Mouse (Mus musculus): Measurements from ENCODE around the gene Arl6ip6.

The Arl6ip6 gene

DNA sequence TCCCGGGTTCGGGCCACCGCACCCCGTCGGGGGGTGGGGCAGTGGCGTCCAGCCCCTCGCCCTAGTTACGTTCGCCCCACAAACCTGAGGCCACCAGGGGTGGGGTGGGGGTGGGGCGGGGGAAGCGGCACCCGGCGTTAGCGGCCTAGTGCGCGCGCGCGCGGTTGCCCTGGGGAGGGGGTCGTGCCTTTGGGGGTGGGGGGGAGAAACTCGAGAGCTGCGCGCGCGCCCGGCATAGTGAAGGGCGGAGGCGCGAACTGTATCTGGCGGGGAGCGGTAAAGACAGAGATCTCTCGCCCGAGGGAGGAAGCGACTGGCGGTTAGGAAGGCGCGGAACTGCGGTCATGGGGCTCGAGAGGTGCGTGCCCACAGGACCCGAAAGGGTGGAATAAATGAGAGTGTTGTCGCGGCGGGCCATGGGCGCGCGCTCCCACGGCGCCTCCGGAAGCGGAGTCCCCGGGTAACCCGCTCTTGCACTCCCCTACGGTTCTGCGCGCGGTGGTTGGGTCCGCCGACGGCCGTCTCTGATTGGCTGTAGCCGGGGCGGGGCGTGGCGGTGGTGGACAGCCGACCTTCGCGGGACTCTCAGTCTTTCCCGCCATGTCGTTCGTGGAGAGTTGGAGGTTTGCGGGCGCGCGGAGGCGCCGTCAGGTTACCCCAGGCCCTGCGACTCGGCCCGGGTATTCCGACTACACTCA is at the start of gene Arl6ip6:
TSS of gene Arl6ip6 (plus strand) at position 204 of the 698 bp plus-strand sequence.
- DNase-seq, result peak; percentile 99

DNA sequence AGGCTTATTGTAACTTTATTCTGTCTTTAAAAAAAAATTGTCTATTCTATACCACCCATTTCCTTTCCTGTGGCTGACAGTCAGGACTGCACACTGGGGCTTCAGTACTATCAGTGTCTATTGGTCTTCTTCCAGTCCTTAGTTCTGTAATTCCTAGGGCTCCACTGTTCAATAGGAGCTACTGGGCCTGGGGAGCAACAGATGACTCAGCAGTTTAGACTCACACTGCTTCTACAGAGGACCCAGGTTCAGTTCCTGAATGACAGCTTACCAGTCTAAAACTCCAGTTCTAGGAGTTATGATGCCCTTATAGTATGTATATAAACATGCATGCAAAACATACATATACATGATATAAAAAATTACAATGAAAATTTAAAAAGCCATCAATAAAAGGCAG is 44.7 kb upstream of the Arl6ip6 start:
- DNase-seq, result no peak

DNA sequence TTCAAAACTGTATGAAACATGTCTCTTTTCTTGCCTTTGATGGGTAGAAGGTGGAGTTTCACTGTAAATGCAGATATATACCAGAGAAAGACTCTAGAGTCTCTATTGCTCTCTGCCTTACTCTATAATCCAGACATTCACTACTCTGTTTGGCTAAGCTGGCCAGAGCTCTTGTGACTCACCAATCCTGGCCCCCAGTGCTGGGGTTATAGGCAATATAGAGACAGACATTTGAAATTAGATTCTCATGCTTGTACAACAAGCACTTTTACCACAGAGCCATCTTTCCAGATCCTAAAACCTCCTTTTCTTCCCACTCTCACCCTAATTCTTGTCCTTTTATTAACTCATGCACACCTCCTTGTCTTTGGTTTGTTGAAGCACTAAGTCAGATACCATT is 17.6 kb upstream of the Arl6ip6 start:
- DNase-seq, result no peak

DNA sequence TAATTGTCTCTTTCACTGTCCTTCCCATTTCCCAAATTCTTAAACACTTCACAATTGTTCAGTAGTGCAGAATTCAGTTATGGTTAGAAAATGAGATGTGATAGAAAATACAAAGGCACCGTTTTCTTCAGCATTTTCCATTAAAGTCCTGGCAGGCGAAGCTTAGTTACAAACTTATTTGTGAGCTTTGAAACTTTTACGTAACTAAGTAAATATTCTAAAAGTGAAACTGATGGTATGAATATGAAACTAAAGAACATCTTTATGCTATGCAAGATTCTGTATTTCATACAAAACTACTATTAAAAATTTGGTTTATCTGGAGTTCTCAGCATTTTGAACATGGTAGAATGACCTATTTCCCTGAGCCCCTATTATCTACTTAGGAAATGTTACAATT is 12.6 kb upstream of the Arl6ip6 start:
- no peak for DNase-seq

DNA sequence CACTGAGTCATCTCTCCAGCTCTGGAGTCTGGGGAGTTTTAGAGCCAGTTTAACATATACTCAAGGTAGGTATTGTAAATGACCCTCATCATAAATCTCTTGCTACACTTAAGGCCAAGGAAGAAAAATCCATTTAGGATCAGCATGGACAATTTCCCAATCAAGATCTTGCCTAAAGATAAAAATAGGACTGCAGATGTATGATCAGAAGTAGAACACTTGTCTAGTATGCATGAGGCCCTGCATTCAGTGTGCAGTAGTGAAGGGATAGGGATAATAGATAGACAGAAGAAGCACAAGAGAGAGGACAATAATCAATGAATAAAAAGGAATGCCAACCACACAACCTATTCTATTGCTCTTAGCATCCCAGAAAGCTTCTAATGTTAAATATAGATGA is 11.7 kb upstream of the Arl6ip6 start:
- DNase-seq, result no peak

DNA sequence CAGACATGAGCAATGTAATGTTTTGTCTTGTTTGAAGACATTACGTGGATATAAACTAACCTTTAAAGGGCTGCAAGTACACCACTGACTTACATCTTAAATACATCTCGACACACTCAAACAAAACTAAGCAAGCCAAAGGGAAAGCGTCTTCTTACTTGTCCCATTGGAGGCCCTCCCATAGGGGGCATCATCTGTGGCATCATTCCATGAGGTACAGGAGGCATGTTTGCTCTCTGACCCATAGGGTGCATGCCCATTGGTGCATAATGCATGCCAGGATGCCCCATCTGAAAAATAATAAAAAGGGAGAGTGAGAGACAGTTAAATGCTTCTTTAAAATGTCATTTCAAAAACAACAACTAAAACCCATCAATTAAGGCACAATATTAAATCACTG is 1.7 kb upstream of the Arl6ip6 start:
- DNase-seq, result peak; percentile 31 to 58

DNA sequence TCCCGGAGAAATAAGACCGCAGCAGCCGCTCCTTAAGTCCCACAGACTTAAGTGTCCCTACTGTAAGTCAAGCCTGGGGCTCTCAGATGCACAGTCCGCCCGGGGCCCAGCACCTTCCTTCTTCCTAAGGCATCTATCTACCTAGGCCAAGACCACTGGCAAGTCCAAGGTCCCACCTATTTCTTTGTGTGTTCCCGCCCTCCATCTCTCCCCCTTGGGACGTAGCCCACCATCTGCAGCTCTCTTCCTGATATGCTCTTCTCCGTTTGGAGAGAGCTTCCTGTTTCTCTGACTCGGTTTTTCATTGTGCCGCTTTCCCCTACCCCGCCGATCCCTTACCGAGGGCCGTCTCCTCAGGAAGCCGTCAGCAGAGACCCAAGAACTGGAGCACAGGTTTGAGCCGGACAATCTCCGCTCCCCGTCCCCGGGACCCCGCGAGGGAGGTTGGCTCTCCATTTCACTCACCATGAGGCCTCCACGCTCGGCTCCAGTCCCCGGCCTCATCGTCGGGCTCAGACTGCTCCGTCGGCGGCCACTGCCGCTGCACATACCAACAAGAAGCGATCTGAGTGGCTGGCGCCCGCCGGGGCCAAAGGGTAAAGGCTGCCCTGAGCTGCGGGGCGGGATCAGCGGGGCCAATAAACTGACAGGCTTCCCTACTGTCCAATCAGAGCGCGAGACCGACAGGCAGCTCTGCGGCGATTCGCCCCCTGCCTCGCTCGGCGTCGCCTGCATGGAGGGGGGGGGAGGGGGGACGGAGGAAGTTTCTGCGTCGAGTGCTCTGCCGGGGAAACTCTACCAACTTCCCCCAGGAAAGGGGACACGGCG is 628 bp upstream of the Arl6ip6 start, which contains the start of gene Prpf40a:
TSS of gene Prpf40a (minus strand) at position 601 of the 828 bp plus-strand sequence.
- DNase-seq, result peak; percentile 100

DNA sequence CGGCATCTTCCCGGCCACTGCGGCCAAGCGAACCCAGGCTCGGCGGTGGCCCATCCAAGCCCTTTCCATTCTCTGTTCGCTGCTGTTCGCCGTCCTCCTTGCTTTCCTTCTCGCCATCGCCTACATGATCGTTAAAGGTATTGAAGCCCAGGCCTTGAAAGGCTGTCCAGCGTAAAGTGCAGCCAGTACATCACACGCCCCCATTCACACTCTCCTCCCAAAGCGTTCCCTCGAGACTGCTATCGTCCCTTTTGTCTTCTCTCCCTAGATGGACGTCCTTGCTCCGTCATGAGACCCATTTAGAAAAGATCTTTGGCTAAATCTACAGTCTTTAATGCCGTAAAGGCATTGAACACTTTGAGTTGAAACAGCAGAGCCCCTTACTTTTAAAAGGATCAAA is 860 bp downstream of the Arl6ip6 start:
- DNase-seq, result no peak

DNA sequence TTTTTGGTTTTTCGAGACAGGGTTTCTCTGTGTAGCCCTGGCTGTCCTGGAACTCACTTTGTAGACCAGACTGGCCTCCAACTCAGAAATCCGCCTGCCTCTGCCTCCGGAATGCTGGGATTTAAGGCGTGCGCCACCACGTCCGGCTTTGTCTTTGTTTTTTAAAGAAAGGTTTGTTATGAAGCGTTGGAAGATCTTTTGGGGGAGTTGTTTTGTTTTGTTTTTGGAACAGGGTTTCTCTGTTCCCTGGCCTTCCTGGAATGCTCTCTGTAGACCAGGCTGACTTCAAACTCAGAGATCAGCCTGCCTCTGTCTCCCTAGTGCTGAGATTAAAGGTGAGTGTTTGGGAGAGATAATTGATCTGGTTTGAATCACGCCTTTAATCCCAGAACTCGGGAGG is 4.9 kb downstream of the Arl6ip6 start:
- DNase-seq, result no peak

DNA sequence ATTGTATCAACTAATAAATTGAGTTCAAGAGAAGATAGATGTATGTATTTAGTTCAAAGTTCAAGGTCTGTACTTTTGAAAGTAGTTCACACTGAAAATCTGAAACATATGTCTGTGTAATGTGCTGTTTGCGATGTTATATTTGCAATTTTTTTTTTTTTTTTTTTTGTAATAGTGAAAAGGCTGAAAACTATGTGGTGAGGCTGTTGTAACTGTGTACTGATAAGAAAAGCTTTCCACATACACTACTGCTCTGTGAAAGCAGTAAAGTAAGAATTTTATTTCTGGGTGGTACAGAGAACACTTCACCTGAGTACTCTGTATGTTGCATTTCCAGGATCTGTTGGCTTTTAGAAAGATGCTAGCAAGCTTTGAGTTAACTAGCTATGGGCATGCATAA is 7.7 kb downstream of the Arl6ip6 start:
- no peak for DNase-seq

DNA sequence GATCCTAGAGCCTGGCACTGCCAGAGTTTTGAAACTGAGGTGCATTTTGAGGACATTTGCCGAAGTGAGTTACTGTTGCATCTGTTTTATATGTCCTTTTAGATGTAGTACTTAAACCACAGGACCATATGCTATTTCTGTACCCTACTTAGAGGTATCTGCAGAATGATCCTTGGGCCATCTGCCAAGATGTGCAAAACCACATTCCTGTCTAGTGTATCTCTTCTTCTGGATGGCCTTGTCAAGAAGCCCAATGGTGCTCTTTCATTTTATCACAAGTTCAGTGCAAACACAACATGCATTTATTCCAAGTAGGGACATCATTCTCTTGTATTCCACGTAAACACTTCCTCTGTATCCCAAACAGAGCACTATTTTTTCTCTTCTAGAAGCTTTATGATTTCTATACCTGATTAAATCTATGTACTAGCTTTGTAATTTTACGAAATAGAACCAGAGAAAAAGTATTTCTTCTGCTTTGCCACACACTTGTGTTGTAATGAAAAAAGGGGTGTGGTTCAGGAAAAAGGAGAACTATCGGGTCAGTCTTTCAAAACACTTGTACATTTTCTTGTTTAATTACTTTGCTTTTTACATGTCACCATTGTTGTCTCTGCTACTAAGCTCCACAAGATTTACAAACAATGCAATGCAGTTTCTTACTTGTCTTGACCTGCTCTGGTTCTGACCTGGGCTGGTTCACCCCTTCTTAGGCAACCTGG is 8.8 kb downstream of the Arl6ip6 start:
- no peak for DNase-seq

DNA sequence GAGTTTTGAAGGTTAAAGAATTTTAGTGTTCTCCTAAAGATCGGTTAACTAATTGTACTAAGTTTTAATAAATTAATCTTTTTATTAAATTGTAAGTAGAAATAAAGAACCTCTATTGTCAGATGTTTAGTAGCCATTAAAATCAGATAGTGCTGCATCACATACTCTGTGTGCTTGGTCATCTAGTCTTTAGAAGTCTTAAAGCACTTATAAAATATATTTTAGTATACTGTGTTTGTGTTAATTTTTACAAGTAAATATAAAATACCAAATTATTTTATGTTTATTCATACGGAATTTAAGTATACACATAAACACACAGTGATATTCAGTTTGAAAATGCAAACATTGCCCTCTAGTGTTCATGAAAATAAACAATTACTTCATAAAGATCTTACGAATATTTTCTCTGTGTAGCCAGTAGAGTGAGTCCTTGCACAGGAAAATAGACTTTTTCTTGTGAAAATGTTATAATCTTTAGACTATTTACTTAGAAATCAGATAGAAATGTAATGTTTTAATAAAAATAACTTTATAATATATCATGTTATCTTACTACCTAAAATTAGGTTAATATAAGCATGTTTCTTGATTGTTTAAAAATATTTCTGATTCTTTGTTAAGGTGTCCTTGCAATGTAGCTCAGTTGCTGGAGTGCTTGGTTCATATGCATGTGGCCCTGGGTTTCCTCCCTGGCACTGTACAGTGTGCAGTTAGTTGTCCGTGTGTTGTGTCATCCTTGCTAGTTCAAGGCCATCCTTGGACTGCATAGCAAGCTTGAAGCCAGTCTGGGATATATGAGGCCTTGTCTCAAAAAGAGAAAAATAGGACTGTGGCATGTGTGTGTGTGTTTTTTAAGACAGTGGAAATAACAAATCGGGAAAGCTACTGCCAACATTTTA is 13.1 kb downstream of the Arl6ip6 start:
- no peak for DNase-seq

DNA sequence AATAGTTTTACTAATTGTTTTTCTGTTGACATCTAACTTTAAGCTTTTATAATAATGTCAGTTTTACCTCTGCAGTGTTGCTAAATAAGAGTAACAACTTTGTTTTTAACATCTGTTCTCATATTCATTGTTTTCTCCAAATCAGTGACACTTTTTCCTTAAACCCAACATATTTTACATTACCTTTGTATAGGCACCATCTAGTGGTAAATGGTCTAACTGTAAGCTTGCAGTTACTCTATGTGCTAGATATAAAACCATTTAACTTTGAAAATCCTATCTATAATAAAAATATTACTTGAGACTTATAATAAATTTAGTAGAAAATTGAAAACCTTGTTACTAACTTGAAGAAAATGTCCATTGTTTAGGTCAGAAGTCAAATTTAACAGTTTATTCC is 15.2 kb downstream of the Arl6ip6 start:
- no peak for DNase-seq

DNA sequence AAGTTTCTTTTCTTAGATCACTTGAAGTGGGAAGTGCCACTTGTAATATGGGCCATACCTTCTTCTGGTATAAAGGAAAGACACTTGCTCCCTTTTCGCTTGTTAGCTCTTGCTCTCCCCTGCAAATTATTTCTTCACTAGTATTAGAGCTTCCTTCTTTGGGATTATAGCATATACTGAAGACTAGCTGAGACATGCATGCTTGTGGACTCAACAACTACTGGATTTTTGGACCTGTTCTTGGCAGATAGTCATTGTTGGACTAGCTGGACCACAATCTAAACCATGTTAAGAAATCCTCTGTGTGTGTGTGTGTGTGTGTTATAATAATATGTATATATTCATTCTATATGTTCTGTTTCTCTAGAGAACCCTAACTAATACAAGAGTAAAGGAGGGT is 22.0 kb downstream of the Arl6ip6 start:
- no peak for DNase-seq

DNA sequence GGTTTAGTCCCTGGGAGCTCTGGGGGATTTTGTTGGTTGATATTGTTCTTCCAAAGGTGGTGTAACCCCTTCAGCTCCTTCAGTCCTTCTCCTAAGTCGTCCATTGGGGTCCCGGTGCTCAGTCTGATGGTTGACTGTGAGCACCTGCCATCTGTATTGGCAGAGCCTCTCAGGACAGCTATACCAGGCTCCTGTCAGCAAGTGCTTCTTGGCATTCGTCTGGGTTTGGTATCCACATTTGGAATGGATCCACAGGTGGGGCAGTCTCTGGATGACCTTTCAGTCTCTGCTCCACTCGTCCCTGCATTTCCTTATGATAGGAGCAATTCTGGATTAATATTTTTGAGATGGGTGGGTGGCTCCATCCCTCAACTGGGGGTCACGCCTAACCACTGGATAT is 30.7 kb downstream of the Arl6ip6 start:
- peak in 1 of 2 experiments; percentile 4 for DNase-seq

DNA sequence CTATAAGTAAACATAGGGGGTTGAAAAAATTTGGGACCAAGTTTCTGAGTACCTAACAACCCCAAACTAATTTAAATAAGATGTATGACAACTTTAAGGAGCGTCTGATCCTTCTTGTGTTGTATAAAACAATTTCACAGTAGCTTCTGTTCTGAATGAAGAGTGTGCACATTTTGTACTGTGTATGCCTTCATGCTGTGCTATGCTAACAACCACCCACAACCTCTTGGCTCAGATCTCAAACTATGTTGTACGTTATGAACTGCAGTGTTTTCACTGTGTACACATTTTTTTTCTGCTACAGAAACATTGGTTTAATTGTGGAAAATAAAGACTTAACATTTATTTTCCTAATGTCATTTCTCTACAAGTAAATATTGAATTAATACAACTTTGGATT is 65.5 kb downstream of the Arl6ip6 start:
- DNase-seq, result no peak
